24 mouse cellular contexts compared by ENCODE assay signal in genomic region chr5:43910006-43910405, GRCm38 (mm10). TPM values are rescaled to one million over a fixed set of nuclear protein-coding genes. Genes with fewer than 3 reads are reported as not detected.
DNase-seq lines count a peak whose midpoint lies in the region; ATAC-seq and TF ChIP-seq lines count a peak whose summit lies in the region.
"Had no signal": no experiment of that assay in that cellular context is flagged by ENCODE, and none has a peak within 500 bp of the region (broad histone marks: within the 10 kb centered on the region; RNA-seq: fewer than 3 reads in every experiment).

No protein-coding gene starts in this region.

- no peak overlapping the region for H3K4me2 ChIP-seq in intestine, embryonic 15.5 days (replicated peaks)
- no peak overlapping the region for H3K4me2 ChIP-seq in intestine, embryonic 16.5 days (ENCODE audit: low read depth, low read length)
- no peak overlapping the region for H3K4me2 ChIP-seq in kidney, embryonic 14.5 days (replicated peaks; ENCODE audit: low read depth, low read length)
- H3K4me2 ChIP-seq in liver, postnatal 0 days (ENCODE audit: low read depth, low read length), result no peak overlapping the region
- H3K4me2 ChIP-seq: embryonic facial prominence, embryonic 12.5 days; embryonic facial prominence, embryonic 15.5 days; heart, embryonic 11.5 days; hindbrain, embryonic 12.5 days had no signal

- no peaks in the 10 kb centered on the region for H3K27me3 ChIP-seq in intestine, embryonic 15.5 days (replicated peaks)
- H3K27me3 ChIP-seq in intestine, embryonic 16.5 days (replicated peaks; ENCODE audit: control insufficient read depth, insufficient read depth, low read length), result no peaks in the 10 kb centered on the region
- no peaks in the 10 kb centered on the region for H3K27me3 ChIP-seq in kidney, embryonic 14.5 days (ENCODE audit: control insufficient read depth, insufficient read depth, low read length)
- H3K27me3 ChIP-seq in liver, adult 2 months (ENCODE audit: control insufficient read depth, insufficient read depth, low read length), result no peaks in the 10 kb centered on the region
- no peaks in the 10 kb centered on the region for H3K27me3 ChIP-seq in liver, postnatal 0 days (ENCODE audit: insufficient read depth, low read length)
- H3K27me3 ChIP-seq: embryonic facial prominence, embryonic 12.5 days; embryonic facial prominence, embryonic 15.5 days; hindbrain, embryonic 12.5 days had no signal

- peak; percentile 32; the same call in 1 of the 2 replicates for ATAC-seq in intestine, embryonic 15.5 days
- no peak for ATAC-seq in intestine, embryonic 16.5 days
- no peak for ATAC-seq in kidney, embryonic 14.5 days (ENCODE audit: low FRiP score, low TSS enrichment)
- no peak for ATAC-seq in liver, postnatal 0 days
- ATAC-seq: activated CD4-positive, CD25-positive, alpha-beta regulatory T cell, adult 4 months; forebrain, embryonic 14.5 days; forebrain, postnatal 0 days had no signal

- no peaks in the 10 kb centered on the region for H3K4me1 ChIP-seq in intestine, embryonic 15.5 days (replicated peaks)
- H3K4me1 ChIP-seq in intestine, embryonic 16.5 days (ENCODE audit: control insufficient read depth, insufficient read depth, low read length), result no peaks in the 10 kb centered on the region
- no peaks in the 10 kb centered on the region for H3K4me1 ChIP-seq in kidney, embryonic 14.5 days (ENCODE audit: control insufficient read depth, insufficient read depth, low read length)
- peaks cover under 1% of the 10 kb centered on the region; the same call in 1 of the 2 replicates for H3K4me1 ChIP-seq in liver, adult 2 months (ENCODE audit: control insufficient read depth, insufficient read depth, low read length)
- H3K4me1 ChIP-seq in liver, postnatal 0 days (ENCODE audit: insufficient read depth), result no peaks in the 10 kb centered on the region
- H3K4me1 ChIP-seq: embryonic facial prominence, embryonic 12.5 days; embryonic facial prominence, embryonic 15.5 days; hindbrain, embryonic 12.5 days had no signal

- H3K9me3 ChIP-seq in intestine, embryonic 15.5 days, result no peaks in the 10 kb centered on the region
- peaks cover 3% of the 10 kb centered on the region; the same call in 1 of the 2 replicates for H3K9me3 ChIP-seq in intestine, embryonic 16.5 days (ENCODE audit: control insufficient read depth, low read length)
- H3K9me3 ChIP-seq in kidney, embryonic 14.5 days (ENCODE audit: control insufficient read depth, low read length), result no peaks in the 10 kb centered on the region
- H3K9me3 ChIP-seq in liver, postnatal 0 days (ENCODE audit: low read length), result no peaks in the 10 kb centered on the region
- H3K9me3 ChIP-seq: embryonic facial prominence, embryonic 12.5 days; embryonic facial prominence, embryonic 15.5 days; hindbrain, embryonic 12.5 days had no signal

- no peak for TF ChIP-seq CTCF in liver, adult 2 months (IDR thresholded peaks at IDR 0.05; ENCODE audit: low read depth, low read length)
- TF ChIP-seq CTCF in liver, postnatal 0 days (IDR thresholded peaks at IDR 0.05; ENCODE audit: low read depth), result no peak

- no peak overlapping the region for H3K4me3 ChIP-seq in intestine, embryonic 15.5 days (replicated peaks)
- no peak overlapping the region for H3K4me3 ChIP-seq in intestine, embryonic 16.5 days (ENCODE audit: low read length)
- H3K4me3 ChIP-seq in kidney, embryonic 14.5 days (ENCODE audit: low read length), result no peak overlapping the region
- no peak overlapping the region for H3K4me3 ChIP-seq in liver, adult 2 months (ENCODE audit: insufficient read depth, low read depth, low read length)
- no peak overlapping the region for H3K4me3 ChIP-seq in liver, postnatal 0 days (ENCODE audit: low read depth, low read length)
- H3K4me3 ChIP-seq: embryonic facial prominence, embryonic 12.5 days; embryonic facial prominence, embryonic 15.5 days; gastrocnemius, adult 2 months; hindbrain, embryonic 12.5 days had no signal

- no peak for TF ChIP-seq POLR2A in liver, adult 2 months (IDR thresholded peaks at IDR 0.05; ENCODE audit: extremely low read depth, insufficient read depth, low read length)

- H3K9ac ChIP-seq in intestine, embryonic 15.5 days, result no peak overlapping the region
- H3K9ac ChIP-seq in intestine, embryonic 16.5 days (ENCODE audit: low read depth, low read length), result no peak overlapping the region
- no peak overlapping the region for H3K9ac ChIP-seq in kidney, embryonic 14.5 days (ENCODE audit: low read depth, low read length)
- H3K9ac ChIP-seq in liver, adult 2 months (ENCODE audit: low read depth, low read length), result no peak overlapping the region
- no peak overlapping the region for H3K9ac ChIP-seq in liver, postnatal 0 days (replicated peaks)
- H3K9ac ChIP-seq: embryonic facial prominence, embryonic 12.5 days; embryonic facial prominence, embryonic 15.5 days; forebrain, postnatal 0 days; hindbrain, embryonic 12.5 days had no signal

- TF ChIP-seq EP300 in liver, postnatal 0 days (IDR thresholded peaks at IDR 0.05; ENCODE audit: low read depth), result no peak

- DNase-seq in kidney, adult 9 months, result peak; percentile 47
- DNase-seq in liver, adult 2 months (ENCODE audit: extremely low read depth, low read depth, low spot score), result peak; percentile 60
- no peak for DNase-seq in liver, postnatal 0 days
- no peak for DNase-seq in adrenal gland, postnatal 36 days
- DNase-seq: adrenal gland, adult 8-10 months; adrenal gland, postnatal 25 days; cerebellum, adult 18-20 months; cerebellum, adult 9-10 months; cerebellum, postnatal 14 days; forebrain, postnatal 0 days; gastrocnemius, adult 2 months; gastrocnemius, postnatal 14 days; heart, adult 11 months had no signal

- H3K36me3 ChIP-seq in intestine, embryonic 15.5 days, result no peaks in the 10 kb centered on the region
- H3K36me3 ChIP-seq in intestine, embryonic 16.5 days (ENCODE audit: control insufficient read depth, insufficient read depth, low read length), result no peaks in the 10 kb centered on the region
- no peaks in the 10 kb centered on the region for H3K36me3 ChIP-seq in kidney, embryonic 14.5 days (ENCODE audit: control insufficient read depth, insufficient read depth, low read length)
- H3K36me3 ChIP-seq in liver, adult 2 months (ENCODE audit: control insufficient read depth, insufficient read depth, low read length), result peaks cover 2% of the 10 kb centered on the region; the same call in 1 of the 2 replicates
- no peaks in the 10 kb centered on the region for H3K36me3 ChIP-seq in liver, postnatal 0 days (replicated peaks; ENCODE audit: insufficient read depth, low read length)
- H3K36me3 ChIP-seq: embryonic facial prominence, embryonic 12.5 days; embryonic facial prominence, embryonic 15.5 days; hindbrain, embryonic 12.5 days had no signal

- no peak overlapping the region for H3K27ac ChIP-seq in intestine, embryonic 15.5 days
- no peak overlapping the region for H3K27ac ChIP-seq in intestine, embryonic 16.5 days (ENCODE audit: low read length)
- H3K27ac ChIP-seq in kidney, embryonic 14.5 days (ENCODE audit: low read depth, low read length), result no peak overlapping the region
- H3K27ac ChIP-seq in liver, adult 2 months (replicated peaks; ENCODE audit: insufficient read depth, low read depth, low read length), result no peak overlapping the region
- no peak overlapping the region for H3K27ac ChIP-seq in liver, postnatal 0 days (ENCODE audit: low read depth)
- H3K27ac ChIP-seq: embryonic facial prominence, embryonic 12.5 days; embryonic facial prominence, embryonic 15.5 days; gastrocnemius, adult 2 months; hindbrain, embryonic 12.5 days had no signal

- WGBS in intestine, embryonic 15.5 days, result 89% methylated on average over 6 of the region's 6 CpGs
- WGBS in intestine, embryonic 16.5 days, result 93% methylated on average over 6 of the region's 6 CpGs
- WGBS in kidney, embryonic 14.5 days, result 82% methylated on average over 6 of the region's 6 CpGs
- WGBS in liver, adult 2 months, result 72% methylated on average over 6 of the region's 6 CpGs
- WGBS in liver, postnatal 0 days (ENCODE audit: insufficient replicate concordance), result 85% methylated on average over 6 of the region's 6 CpGs

- H3K79me2 ChIP-seq in liver, adult 2 months (ENCODE audit: control insufficient read depth, insufficient read depth, low read length), result no peaks in the 10 kb centered on the region

RNA-seq across cellular contexts. Expression of gene Gm7879, which starts 2.9 kb away (rescaled TPM):
- 0.39 and 0.43 TPM in 2 replicates for polyA plus RNA-seq in intestine, embryonic 15.5 days (2015; fragmentation: Nextera tagmentation; extraction: Ambion mirVana)
- polyA plus RNA-seq in intestine, embryonic 16.5 days (2015; fragmentation: Nextera tagmentation; extraction: Ambion mirVana), result not detected in 2 replicates
- not detected in 2 replicates for polyA plus RNA-seq in kidney, embryonic 14.5 days (2014; fragmentation: Nextera tagmentation; extraction: Ambion mirVana)
- 0.28 TPM in 1 of 2 replicates, not detected in the other for total RNA-seq in liver, adult 2 months (2014; rRNA removed)
- not detected in 2 replicates for polyA plus RNA-seq in liver, adult 2 months (2012; rRNA removed)
- 0.51 TPM in 1 of 2 replicates, not detected in the other for polyA plus RNA-seq in liver, postnatal 0 days (2015; fragmentation: Nextera tagmentation; extraction: Ambion mirVana)
- 10 to 100 TPM; 12.9 to 13.8 TPM for total RNA-seq in adrenal gland, postnatal 36 days (2021)
- total RNA-seq: forebrain, postnatal 0 days had no signal
- polyA plus RNA-seq: embryonic facial prominence, embryonic 15.5 days; forebrain, embryonic 11.5 days; forebrain, postnatal 0 days; heart, embryonic 11.5 days; heart, postnatal 0 days; hindbrain, embryonic 12.5 days had no signal

RNA-seq across cellular contexts. Expression of gene Cd38, which starts 41.7 kb away (rescaled TPM):
- 13.1 and 14.5 TPM in 2 replicates for polyA plus RNA-seq in intestine, embryonic 15.5 days (2015; fragmentation: Nextera tagmentation; extraction: Ambion mirVana)
- 12.6 and 14.4 TPM in 2 replicates for polyA plus RNA-seq in intestine, embryonic 16.5 days (2015; fragmentation: Nextera tagmentation; extraction: Ambion mirVana)
- 20.5 and 32.0 TPM in 2 replicates for polyA plus RNA-seq in kidney, embryonic 14.5 days (2014; fragmentation: Nextera tagmentation; extraction: Ambion mirVana)
- total RNA-seq in liver, adult 2 months (2014; rRNA removed), result 15.9 and 17.8 TPM in 2 replicates
- 4.3 and 4.8 TPM in 2 replicates for polyA plus RNA-seq in liver, adult 2 months (2012; rRNA removed)
- 18.6 and 20.5 TPM in 2 replicates for polyA plus RNA-seq in liver, postnatal 0 days (2015; fragmentation: Nextera tagmentation; extraction: Ambion mirVana)
- total RNA-seq in adrenal gland, postnatal 36 days (2021), result 10 to 100 TPM; 12.9 to 18.4 TPM

Comparison
In these comparisons a context has a peak if more than half of its experiments do, and no peak if none do; other contexts are left out.
1. DNase-seq: peak in kidney, adult 9 months (single experiment) and liver, adult 2 months (single experiment); none in liver, postnatal 0 days (single experiment) and adrenal gland, postnatal 36 days (0 of 2).